Mouse (Mus musculus) lung, postnatal 36 days (tissue): ENCODE data around the gene Ncbp3.

Experiments used
- DNase-seq: peaks from one replicate; pipeline ENCODE4 v3.0.0; 2022; ENCODE audit warnings: mixed read lengths

Ncbp3 gene

GRCm38 (mm10) chr11:73090283-73090682 lies 42.7 kb downstream of the Ncbp3 start, which contains the start of gene Itgae:
Itgae (plus strand) TSS chr11:73090583.
- DNase-seq: no peak

- no peak for DNase-seq
These were observed 43.2 kb downstream of the Ncbp3 start for GRCm38 (mm10) chr11:73090826-73091225.

GRCm38 (mm10) chr11:73092057-73092456 lies 44.5 kb downstream of the Ncbp3 start:
- DNase-seq: no peak

GRCm38 (mm10) chr11:73092877-73093276 lies 45.3 kb downstream of the Ncbp3 start:
- DNase-seq: peak; percentile 57

- peak; percentile 16 for DNase-seq
These were observed 46.8 kb downstream of the Ncbp3 start for GRCm38 (mm10) chr11:73094231-73094995.

GRCm38 (mm10) chr11:73098860-73099259 lies 51.3 kb downstream of the Ncbp3 start:
- no peak for DNase-seq

GRCm38 (mm10) chr11:73099976-73100750 lies 52.6 kb downstream of the Ncbp3 start:
- DNase-seq: no peak

GRCm38 (mm10) chr11:73101308-73101707 lies 53.7 kb downstream of the Ncbp3 start:
- no peak for DNase-seq

- DNase-seq: no peak
These were observed 57.7 kb downstream of the Ncbp3 start for GRCm38 (mm10) chr11:73105246-73105645.

GRCm38 (mm10) chr11:73107358-73107757 lies 59.8 kb downstream of the Ncbp3 start:
- DNase-seq: peak; percentile 65

- DNase-seq: no peak
These were observed 60.8 kb downstream of the Ncbp3 start for GRCm38 (mm10) chr11:73108195-73108897.

- DNase-seq: no peak
These were observed 61.5 kb downstream of the Ncbp3 start for GRCm38 (mm10) chr11:73108898-73109625.

GRCm38 (mm10) chr11:73109941-73110340 lies 62.4 kb downstream of the Ncbp3 start:
- DNase-seq: no peak

- no peak for DNase-seq
These were observed 63.8 kb downstream of the Ncbp3 start for GRCm38 (mm10) chr11:73111414-73111813.

- DNase-seq: no peak
These were observed 78.9 kb downstream of the Ncbp3 start for GRCm38 (mm10) chr11:73126495-73126894.

- DNase-seq: peak; percentile 46
These were observed 83.4 kb downstream of the Ncbp3 start for GRCm38 (mm10) chr11:73131020-73131419.

GRCm38 (mm10) chr11:73132999-73133398 lies 85.4 kb downstream of the Ncbp3 start:
- no peak for DNase-seq

- no peak for DNase-seq
These were observed 86.6 kb downstream of the Ncbp3 start for GRCm38 (mm10) chr11:73134222-73134621.

- no peak for DNase-seq
These were observed 89.0 kb downstream of the Ncbp3 start for GRCm38 (mm10) chr11:73136587-73136986.

- DNase-seq: peak; percentile 21
These were observed 89.5 kb downstream of the Ncbp3 start for GRCm38 (mm10) chr11:73137116-73137515.

GRCm38 (mm10) chr11:73137591-73138501 lies 90.3 kb downstream of the Ncbp3 start, which contains the start of gene Haspin:
Haspin (minus strand) TSS chr11:73138294.
- peak; percentile 94 for DNase-seq
